Mouse (Mus musculus): ENCODE results near the gene Gins1. TPM values are rescaled to one million over a fixed set of nuclear protein-coding genes. Genes with fewer than 3 reads are reported as not detected.

The Gins1 gene
- polyA plus RNA-seq, 1 experiment from 2014 or later, result 26.4 TPM

DNA sequence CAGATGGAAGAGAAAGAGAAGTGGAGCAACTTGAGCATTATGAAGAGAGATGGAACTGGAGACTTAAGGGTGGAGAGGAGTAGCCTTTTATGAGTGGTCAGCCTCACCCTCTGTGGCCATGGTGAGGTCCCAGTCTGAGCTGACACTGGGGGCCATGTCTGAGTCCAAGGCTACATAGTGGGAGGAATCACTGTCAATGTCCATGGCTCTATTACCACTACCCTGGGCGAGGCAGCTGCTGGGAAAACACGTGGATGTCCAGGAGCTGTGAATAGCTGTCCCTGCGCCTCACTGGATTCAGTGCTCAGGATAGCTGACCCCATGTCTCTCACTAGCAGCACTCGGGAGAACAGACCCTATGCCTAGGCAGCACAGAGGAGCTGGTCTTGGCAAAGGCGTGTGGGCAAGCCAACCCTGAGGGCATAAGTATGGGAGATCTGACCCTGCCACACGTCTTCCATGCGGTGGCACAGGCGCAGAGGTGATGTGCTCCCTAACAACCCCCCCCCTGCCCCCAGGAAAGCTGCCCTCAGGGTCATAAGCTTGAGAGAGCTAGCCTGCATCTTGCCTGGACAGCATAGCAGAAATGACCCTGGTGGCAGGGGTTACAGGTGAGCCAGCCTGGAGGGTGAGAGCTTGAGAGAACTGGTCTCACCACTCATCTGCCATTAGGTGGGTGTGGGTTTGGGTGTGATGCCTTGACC, 21.0 kb upstream of the Gins1 start:
- Histone ChIP-seq H3K36me3 (ENCODE audit: control insufficient read depth, insufficient read depth, low read length) (no peaks in the 10 kb centered on the region), H3K27ac (ENCODE audit: low read length) (no peak overlapping the region), H3K4me1 (ENCODE audit: control insufficient read depth, insufficient read depth, low read length) (no peaks in the 10 kb centered on the region), H3K9me3 (ENCODE audit: control insufficient read depth, low read length) (no peaks in the 10 kb centered on the region), H3K4me3 (ENCODE audit: low read length) (no peak overlapping the region), H3K4me2 (ENCODE audit: low read depth, low read length) (no peak overlapping the region), H3K27me3 (replicated peaks; ENCODE audit: control insufficient read depth, insufficient read depth, low read length) (no peaks in the 10 kb centered on the region), H3K9ac (ENCODE audit: low read depth, low read length) (no peak overlapping the region)
- no peak; the same call in 1 of the 2 replicates for ATAC-seq
- WGBS, result 89% methylated on average over 8 of the region's 8 CpGs

DNA sequence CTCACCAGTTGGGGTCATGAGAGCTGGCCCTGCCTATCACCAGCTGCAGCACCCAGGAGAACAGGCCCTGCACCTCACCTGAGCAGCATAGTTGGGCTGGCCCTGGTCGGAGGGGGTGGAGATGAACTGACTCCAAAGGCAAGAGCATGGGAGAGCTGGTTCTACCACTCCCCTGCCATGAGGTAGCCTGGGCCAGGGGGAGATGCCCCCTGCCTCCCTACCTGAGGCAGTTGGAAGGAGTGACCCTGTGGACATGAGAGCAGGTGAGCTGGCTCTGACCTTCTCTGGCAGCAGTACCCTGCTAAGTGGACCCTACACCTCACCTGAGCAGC, 20.5 kb upstream of the Gins1 start:
- whole genome bisulfite sequencing, result 67% methylated on average over 1 of the region's 1 CpGs
- Histone ChIP-seq H3K36me3 (ENCODE audit: control insufficient read depth, insufficient read depth, low read length) (no peaks in the 10 kb centered on the region), H3K27ac (ENCODE audit: low read length) (no peak overlapping the region), H3K27me3 (replicated peaks; ENCODE audit: control insufficient read depth, insufficient read depth, low read length) (no peaks in the 10 kb centered on the region), H3K4me3 (ENCODE audit: low read length) (no peak overlapping the region), H3K9ac (ENCODE audit: low read depth, low read length) (no peak overlapping the region), H3K4me2 (ENCODE audit: low read depth, low read length) (no peak overlapping the region), H3K4me1 (ENCODE audit: control insufficient read depth, insufficient read depth, low read length) (no peaks in the 10 kb centered on the region), H3K9me3 (ENCODE audit: control insufficient read depth, low read length) (no peaks in the 10 kb centered on the region)
- ATAC-seq, result peak; percentile 42; the same call in 1 of the 2 replicates

DNA sequence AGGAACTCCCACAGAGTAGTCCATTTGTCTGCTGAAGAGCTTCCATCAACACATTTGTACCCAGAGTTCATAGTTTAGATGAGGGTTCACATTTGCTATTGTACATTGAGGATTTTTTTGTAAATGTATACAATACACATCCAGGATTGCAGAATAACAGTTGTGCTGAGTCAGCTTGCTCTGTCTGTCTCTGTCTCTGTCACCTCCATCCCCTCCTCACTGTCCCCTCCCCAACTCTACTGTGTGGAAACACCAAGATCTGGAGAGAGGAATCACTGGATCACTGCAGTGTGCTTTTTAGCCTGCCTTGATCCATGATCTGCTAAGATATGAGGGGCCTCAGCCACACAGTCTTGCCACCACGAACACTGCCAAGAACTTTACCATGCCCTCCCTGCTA, 19.4 kb upstream of the Gins1 start:
- H3K4me3 ChIP-seq (ENCODE audit: low read length), result no peak overlapping the region
- no peak overlapping the region for H3K27ac ChIP-seq (ENCODE audit: low read length)
- H3K36me3 ChIP-seq (ENCODE audit: control insufficient read depth, insufficient read depth, low read length), result no peaks in the 10 kb centered on the region
- no peaks in the 10 kb centered on the region for H3K9me3 ChIP-seq (ENCODE audit: control insufficient read depth, low read length)
- 67% methylated on average over 1 of the region's 1 CpGs for WGBS
- H3K4me2 ChIP-seq (ENCODE audit: low read depth, low read length), result no peak overlapping the region
- H3K27me3 ChIP-seq (replicated peaks; ENCODE audit: control insufficient read depth, insufficient read depth, low read length), result no peaks in the 10 kb centered on the region
- H3K9ac ChIP-seq (ENCODE audit: low read depth, low read length), result no peak overlapping the region
- no peak for ATAC-seq
- H3K4me1 ChIP-seq (ENCODE audit: control insufficient read depth, insufficient read depth, low read length), result no peaks in the 10 kb centered on the region

DNA sequence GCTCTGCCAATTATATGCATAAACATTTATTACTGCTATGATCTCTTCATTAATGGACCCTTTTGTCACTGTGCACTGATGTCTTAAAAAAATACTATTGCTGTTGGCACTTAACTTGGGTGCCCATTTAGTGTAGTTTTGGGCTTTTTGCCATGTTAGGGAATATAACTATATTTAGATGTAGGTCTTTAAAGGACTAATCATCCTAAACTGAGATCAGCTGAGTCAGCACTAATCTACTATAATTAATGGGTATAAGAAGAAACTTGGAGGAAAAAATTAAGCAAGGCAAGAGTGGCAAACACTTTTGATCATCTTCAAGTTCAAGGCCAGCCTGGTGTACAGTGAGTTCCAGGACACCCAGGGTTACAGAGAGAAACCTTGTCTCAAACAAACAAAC, 18.9 kb upstream of the Gins1 start:
- no peak overlapping the region for H3K9ac ChIP-seq (ENCODE audit: low read depth, low read length)
- no peak overlapping the region for H3K27ac ChIP-seq (ENCODE audit: low read length)
- H3K27me3 ChIP-seq (replicated peaks; ENCODE audit: control insufficient read depth, insufficient read depth, low read length), result no peaks in the 10 kb centered on the region
- no peak overlapping the region for H3K4me3 ChIP-seq (ENCODE audit: low read length)
- H3K9me3 ChIP-seq (ENCODE audit: control insufficient read depth, low read length), result no peaks in the 10 kb centered on the region
- H3K4me1 ChIP-seq (ENCODE audit: control insufficient read depth, insufficient read depth, low read length), result no peaks in the 10 kb centered on the region
- ATAC-seq, result no peak
- no peaks in the 10 kb centered on the region for H3K36me3 ChIP-seq (ENCODE audit: control insufficient read depth, insufficient read depth, low read length)
- no peak overlapping the region for H3K4me2 ChIP-seq (ENCODE audit: low read depth, low read length)

DNA sequence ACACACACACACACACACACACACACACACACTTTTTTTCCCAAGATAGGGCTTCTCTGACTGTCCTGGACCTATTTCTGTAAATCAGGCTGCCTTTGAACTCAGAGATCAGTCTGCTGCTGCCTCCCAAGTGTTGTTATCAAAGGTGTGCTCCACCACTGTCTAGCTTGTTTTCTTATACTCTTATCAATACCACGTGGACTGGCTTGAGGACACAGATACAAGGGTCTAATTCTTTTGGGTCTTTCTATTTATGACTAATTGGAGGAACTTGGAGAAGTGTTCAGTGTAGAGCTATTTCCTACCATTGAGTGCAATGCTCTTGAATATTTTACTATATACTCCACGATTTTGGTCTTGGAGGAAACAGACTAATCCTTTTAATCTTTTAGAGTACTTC, 17.8 kb upstream of the Gins1 start:
- no peak overlapping the region for H3K27ac ChIP-seq (ENCODE audit: low read length)
- no peak overlapping the region for H3K9ac ChIP-seq (ENCODE audit: low read depth, low read length)
- H3K9me3 ChIP-seq (ENCODE audit: control insufficient read depth, low read length), result no peaks in the 10 kb centered on the region
- ATAC-seq, result no peak
- H3K36me3 ChIP-seq (ENCODE audit: control insufficient read depth, insufficient read depth, low read length), result no peaks in the 10 kb centered on the region
- no peak overlapping the region for H3K4me3 ChIP-seq (ENCODE audit: low read length)
- 70% methylated on average over 2 of the region's 2 CpGs for WGBS
- H3K4me1 ChIP-seq (ENCODE audit: control insufficient read depth, insufficient read depth, low read length), result no peaks in the 10 kb centered on the region
- H3K27me3 ChIP-seq (replicated peaks; ENCODE audit: control insufficient read depth, insufficient read depth, low read length), result no peaks in the 10 kb centered on the region
- no peak overlapping the region for H3K4me2 ChIP-seq (ENCODE audit: low read depth, low read length)

DNA sequence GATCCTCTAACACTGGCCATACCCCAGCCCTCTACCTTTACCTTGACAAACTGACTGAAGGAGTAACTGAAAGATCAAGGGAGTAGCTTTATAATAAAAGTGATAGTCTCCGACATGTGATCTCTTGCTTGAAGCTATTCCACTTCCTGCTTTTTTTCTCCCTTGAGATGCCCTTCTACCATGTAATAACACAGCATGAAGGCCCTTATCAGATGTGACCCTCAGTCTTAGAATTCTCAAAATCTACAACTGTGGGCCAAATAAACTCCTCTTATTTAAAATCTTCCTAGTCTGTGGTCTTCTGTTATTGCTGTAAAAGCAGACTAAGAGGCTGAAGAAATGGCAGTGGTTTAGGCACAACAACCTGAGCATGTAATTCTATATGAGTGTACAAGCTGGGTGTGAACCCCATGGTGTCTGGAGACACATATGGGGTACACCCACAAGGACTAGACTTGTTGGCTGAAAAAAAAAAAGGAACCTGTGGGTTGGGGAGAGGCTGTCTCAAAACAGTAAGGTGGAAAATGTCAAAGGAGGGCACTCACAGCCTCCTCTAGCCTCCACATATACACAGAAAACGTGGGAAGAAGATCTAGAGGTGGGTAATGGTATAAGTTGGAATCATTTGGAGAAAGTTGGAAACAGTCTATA, 10.5 kb upstream of the Gins1 start:
- no peaks in the 10 kb centered on the region for H3K9me3 ChIP-seq (ENCODE audit: control insufficient read depth, low read length)
- no peaks in the 10 kb centered on the region for H3K27me3 ChIP-seq (replicated peaks; ENCODE audit: control insufficient read depth, insufficient read depth, low read length)
- ATAC-seq, result no peak
- H3K27ac ChIP-seq (ENCODE audit: low read length), result no peak overlapping the region
- no peak overlapping the region for H3K9ac ChIP-seq (ENCODE audit: low read depth, low read length)
- peaks cover 3% of the 10 kb centered on the region; the same call in 1 of the 2 replicates for H3K4me1 ChIP-seq (ENCODE audit: control insufficient read depth, insufficient read depth, low read length)
- no peak overlapping the region for H3K4me2 ChIP-seq (ENCODE audit: low read depth, low read length)
- H3K4me3 ChIP-seq (ENCODE audit: low read length), result no peak overlapping the region
- no peaks in the 10 kb centered on the region for H3K36me3 ChIP-seq (ENCODE audit: control insufficient read depth, insufficient read depth, low read length)
- WGBS, result 91% methylated on average over 2 of the region's 2 CpGs

DNA sequence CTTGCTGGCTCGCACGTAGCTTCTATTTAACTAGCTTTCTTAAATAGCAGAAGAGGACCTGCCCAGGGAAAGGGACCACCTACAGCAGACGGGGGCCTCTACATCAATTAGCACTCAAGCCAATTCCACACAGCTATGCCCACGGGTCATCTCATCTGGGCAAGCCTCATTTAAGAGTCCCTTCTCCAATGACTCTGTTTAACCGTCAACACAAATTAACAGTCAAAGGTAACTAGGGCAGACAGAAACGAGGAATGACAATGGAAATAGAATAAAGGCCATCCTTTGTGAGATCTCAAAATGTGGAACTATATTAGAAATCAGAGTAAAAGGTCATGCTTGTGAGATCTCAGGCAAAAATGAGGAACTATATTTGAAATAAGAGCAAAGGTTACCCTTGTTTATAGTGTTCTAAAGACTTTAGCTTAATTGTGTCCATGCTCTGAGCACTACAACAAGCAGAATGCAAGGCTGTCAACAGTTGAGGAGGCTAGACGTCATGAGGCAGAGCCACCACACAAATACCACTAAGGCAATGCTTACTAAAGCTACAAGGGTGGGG, 9.4 kb upstream of the Gins1 start:
- Histone ChIP-seq H3K9ac (ENCODE audit: low read depth, low read length) (no peak overlapping the region), H3K27ac (ENCODE audit: low read length) (no peak overlapping the region), H3K27me3 (replicated peaks; ENCODE audit: control insufficient read depth, insufficient read depth, low read length) (no peaks in the 10 kb centered on the region), H3K36me3 (ENCODE audit: control insufficient read depth, insufficient read depth, low read length) (no peaks in the 10 kb centered on the region), H3K4me1 (ENCODE audit: control insufficient read depth, insufficient read depth, low read length) (peaks cover 3% of the 10 kb centered on the region; the same call in 1 of the 2 replicates), H3K4me2 (ENCODE audit: low read depth, low read length) (no peak overlapping the region), H3K9me3 (ENCODE audit: control insufficient read depth, low read length) (no peaks in the 10 kb centered on the region), H3K4me3 (ENCODE audit: low read length) (no peak overlapping the region)
- 80% methylated on average over 7 of the region's 7 CpGs for WGBS
- no peak for ATAC-seq

DNA sequence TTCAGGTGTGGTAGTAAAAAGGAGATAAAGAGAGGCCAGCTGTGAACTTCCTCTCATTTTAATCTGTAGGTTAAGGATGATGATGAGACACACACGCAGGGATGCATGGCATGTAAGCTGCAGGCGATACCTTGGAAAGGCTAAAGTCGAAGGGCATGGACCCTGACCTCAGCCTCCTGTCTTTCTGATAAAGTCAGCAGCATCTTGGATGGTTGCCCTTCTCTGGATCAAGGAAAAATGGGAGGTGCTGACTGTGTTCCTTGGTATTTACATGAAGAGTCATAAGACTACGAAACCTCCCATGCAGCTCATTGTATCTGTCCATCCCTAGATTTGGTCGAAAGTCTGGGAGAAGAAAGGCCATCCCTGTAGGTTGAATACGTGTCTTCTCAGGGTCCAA, 4.9 kb upstream of the Gins1 start:
- Histone ChIP-seq H3K9ac (ENCODE audit: low read depth, low read length) (no peak overlapping the region), H3K4me3 (ENCODE audit: low read length) (no peak overlapping the region), H3K36me3 (ENCODE audit: control insufficient read depth, insufficient read depth, low read length) (no peaks in the 10 kb centered on the region), H3K4me1 (ENCODE audit: control insufficient read depth, insufficient read depth, low read length) (peaks cover 19% of the 10 kb centered on the region), H3K4me2 (ENCODE audit: low read depth, low read length) (no peak overlapping the region), H3K9me3 (ENCODE audit: control insufficient read depth, low read length) (no peaks in the 10 kb centered on the region), H3K27ac (ENCODE audit: low read length) (no peak overlapping the region), H3K27me3 (replicated peaks; ENCODE audit: control insufficient read depth, insufficient read depth, low read length) (no peaks in the 10 kb centered on the region)
- WGBS, result 79% methylated on average over 6 of the region's 6 CpGs
- ATAC-seq, result no peak

DNA sequence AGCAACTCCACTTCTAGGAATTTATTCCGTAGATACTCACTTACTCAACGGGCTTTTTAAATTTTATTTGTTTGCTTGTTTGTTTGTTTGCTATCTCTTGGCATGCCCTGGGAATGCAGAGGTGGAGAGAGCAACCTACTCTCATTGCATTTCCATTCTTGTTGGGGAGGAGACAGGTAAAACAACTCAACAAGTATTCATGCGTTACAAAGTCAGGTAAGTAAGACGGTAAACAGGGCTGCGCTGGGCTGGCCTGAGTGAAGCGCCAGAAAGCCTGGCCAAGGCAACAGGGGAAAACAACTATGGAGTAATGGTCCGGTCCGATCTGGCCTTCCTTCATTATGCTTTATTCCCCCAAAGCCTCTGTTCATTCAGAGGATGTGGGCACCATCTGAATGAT, 2.9 kb upstream of the Gins1 start:
- Histone ChIP-seq H3K4me2 (ENCODE audit: low read depth, low read length) (no peak overlapping the region), H3K4me3 (ENCODE audit: low read length) (no peak overlapping the region), H3K27me3 (replicated peaks; ENCODE audit: control insufficient read depth, insufficient read depth, low read length) (no peaks in the 10 kb centered on the region), H3K9me3 (ENCODE audit: control insufficient read depth, low read length) (no peaks in the 10 kb centered on the region), H3K9ac (ENCODE audit: low read depth, low read length) (no peak overlapping the region), H3K36me3 (ENCODE audit: control insufficient read depth, insufficient read depth, low read length) (no peaks in the 10 kb centered on the region), H3K27ac (ENCODE audit: low read length) (no peak overlapping the region), H3K4me1 (ENCODE audit: control insufficient read depth, insufficient read depth, low read length) (peaks cover 16% of the 10 kb centered on the region)
- 78% methylated on average over 8 of the region's 8 CpGs for WGBS
- ATAC-seq, result no peak
